Mouse (Mus musculus): ENCODE measurements at regions not wholly inside any gene's neighbourhood (a gene's known extent, or its start where the extent isn't known, plus 50 kb on each side); places are given as distances from the start of the nearest gene placed in this dataset.

DNA sequence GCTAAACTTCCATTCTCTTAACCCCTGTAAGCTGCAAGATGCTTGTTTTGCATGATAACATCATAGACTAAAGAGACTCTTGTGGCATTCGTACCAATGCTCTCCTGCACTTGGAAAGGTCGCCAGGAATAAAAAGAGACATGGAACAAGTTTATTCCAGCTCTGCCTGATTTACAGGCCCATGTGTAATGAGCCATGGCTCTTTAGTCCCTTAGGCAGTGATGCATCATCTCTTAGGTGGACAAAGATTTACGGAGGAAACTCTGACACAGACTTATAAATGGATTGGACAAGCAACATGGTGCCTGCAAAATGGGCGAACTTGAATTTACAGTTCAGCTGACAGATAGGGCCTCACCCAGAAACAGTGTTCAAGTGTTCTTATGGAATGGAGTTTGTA, 288.7 kb upstream of the BB014433 start:
- Histone ChIP-seq H3K27ac (ENCODE audit: insufficient read depth, low read length) (no peak overlapping the region), H3K4me3 (ENCODE audit: extremely low read depth, insufficient read depth, insufficient read length) (no peak overlapping the region), H3K27me3 (ENCODE audit: control insufficient read depth, insufficient read depth, low read length) (no peaks in the 10 kb centered on the region), H3K36me3 (ENCODE audit: control insufficient read depth, insufficient read depth, low read length) (no peaks in the 10 kb centered on the region), H3K4me1 (ENCODE audit: control insufficient read depth, insufficient read depth, insufficient read length) (no peaks in the 10 kb centered on the region)
- TF ChIP-seq CTCF (IDR thresholded peaks at IDR 0.05; ENCODE audit: extremely low read depth, insufficient read depth, insufficient read length, insufficient replicate concordance) = no peak
- TF ChIP-seq POLR2A (IDR thresholded peaks at IDR 0.05; ENCODE audit: low read depth, low read length) = no peak
- no peak for DNase-seq (ENCODE audit: low read depth in 1 of 2, low spot score in 2 of 2)
- 85% methylated on average over 4 of the region's 4 CpGs for WGBS

DNA sequence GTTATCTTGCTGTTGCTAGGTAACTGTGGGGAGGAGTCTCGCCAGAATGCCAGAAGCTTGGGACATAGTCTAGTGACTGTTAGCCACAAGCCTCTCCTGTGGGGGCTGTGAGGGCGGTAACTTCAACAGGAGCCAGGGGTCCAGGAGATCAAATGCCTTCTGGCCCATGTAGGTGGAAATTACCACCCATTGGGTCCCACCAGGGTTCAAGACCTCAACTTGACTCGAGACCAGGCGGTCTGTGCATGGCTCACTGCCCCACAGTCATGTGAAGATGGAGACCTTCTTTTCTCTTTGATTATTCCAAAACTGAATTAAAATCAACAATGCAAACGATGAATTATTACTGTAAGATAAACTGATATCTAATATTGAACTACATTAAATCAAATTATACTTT, 281.4 kb upstream of the BB014433 start:
- Histone ChIP-seq H3K27me3 (ENCODE audit: control insufficient read depth, insufficient read depth, low read length) (no peaks in the 10 kb centered on the region), H3K4me3 (ENCODE audit: extremely low read depth, insufficient read depth, insufficient read length) (no peak overlapping the region), H3K27ac (ENCODE audit: insufficient read depth, low read length) (no peak overlapping the region), H3K36me3 (ENCODE audit: control insufficient read depth, insufficient read depth, low read length) (no peaks in the 10 kb centered on the region), H3K4me1 (ENCODE audit: control insufficient read depth, insufficient read depth, insufficient read length) (no peaks in the 10 kb centered on the region)
- TF ChIP-seq CTCF (IDR thresholded peaks at IDR 0.05; ENCODE audit: extremely low read depth, insufficient read depth, insufficient read length, insufficient replicate concordance) (no peak), POLR2A (IDR thresholded peaks at IDR 0.05; ENCODE audit: low read depth, low read length) (no peak)
- 56% methylated on average over 5 of the region's 5 CpGs for WGBS
- DNase-seq (ENCODE audit: low read depth in 1 of 2, low spot score in 2 of 2) = no peak

DNA sequence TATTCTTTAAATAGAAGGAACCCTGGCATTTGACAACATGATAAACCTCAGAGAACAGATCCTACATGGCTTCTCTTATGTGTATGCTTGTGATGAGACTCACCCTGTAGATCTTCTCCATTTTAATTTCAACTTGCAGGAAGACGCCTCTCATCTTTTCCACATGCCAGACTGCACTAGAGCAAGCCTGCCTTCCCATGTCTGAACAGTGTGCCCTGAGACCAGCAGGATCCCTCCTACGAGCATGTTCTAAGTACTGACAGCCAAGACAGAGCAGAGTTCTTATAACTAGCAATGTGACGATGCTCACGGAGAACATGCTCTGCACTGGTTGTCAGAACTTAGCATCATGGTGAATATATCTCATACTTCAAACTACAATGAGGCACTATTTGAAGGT, 277.5 kb upstream of the BB014433 start:
- TF ChIP-seq CTCF (IDR thresholded peaks at IDR 0.05; ENCODE audit: extremely low read depth, insufficient read depth, insufficient read length, insufficient replicate concordance) (no peak), POLR2A (IDR thresholded peaks at IDR 0.05; ENCODE audit: low read depth, low read length) (no peak)

DNA sequence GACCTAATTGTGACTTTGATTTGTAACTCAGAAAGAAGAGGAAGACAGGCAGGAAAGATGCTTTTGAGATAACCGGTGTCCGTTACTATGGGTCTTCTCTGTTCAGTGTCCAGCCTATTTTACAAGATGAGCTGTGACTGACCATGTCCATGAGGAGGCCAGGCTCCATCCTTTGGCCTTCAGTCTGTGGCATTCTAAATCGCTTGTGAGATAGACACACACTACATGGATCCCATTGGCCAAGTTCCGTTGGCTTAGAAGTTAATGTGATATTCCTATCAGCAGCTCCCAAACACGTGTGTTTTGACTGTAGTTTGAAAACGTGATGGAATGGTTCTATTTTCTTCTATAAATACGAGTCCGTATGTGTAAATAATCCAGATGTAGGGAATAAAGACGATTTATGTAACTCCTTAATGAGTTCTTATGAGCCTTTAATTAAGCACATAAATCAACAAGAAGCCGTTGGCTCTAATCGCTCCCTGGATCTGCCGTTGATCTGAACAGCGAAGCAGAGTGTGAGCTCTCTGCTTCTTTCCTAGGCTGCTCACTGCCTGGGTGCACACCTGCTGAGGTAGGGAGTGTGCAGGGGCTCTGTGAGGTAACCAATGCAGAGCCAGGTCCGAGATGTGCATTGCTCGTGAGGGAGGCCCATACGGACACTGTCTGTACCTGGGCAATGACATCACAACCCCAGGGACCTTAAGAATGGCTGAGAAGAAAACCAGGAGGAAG, 272.4 kb upstream of the BB014433 start:
- Histone ChIP-seq H3K4me3 (ENCODE audit: extremely low read depth, insufficient read depth, insufficient read length) (no peak overlapping the region), H3K27me3 (ENCODE audit: control insufficient read depth, insufficient read depth, low read length) (no peaks in the 10 kb centered on the region), H3K27ac (ENCODE audit: insufficient read depth, low read length) (no peak overlapping the region), H3K36me3 (ENCODE audit: control insufficient read depth, insufficient read depth, low read length) (no peaks in the 10 kb centered on the region), H3K4me1 (ENCODE audit: control insufficient read depth, insufficient read depth, insufficient read length) (no peaks in the 10 kb centered on the region)
- no peak for DNase-seq (ENCODE audit: low read depth in 1 of 2, low spot score in 2 of 2)
- TF ChIP-seq CTCF (IDR thresholded peaks at IDR 0.05; ENCODE audit: extremely low read depth, insufficient read depth, insufficient read length, insufficient replicate concordance) = no peak
- no peak for TF ChIP-seq POLR2A (IDR thresholded peaks at IDR 0.05; ENCODE audit: low read depth, low read length)
- WGBS = 86% methylated on average over 16 of the region's 16 CpGs

More for the DNA sequence above, 277.5 kb upstream of the BB014433 start:
- no peaks in the 10 kb centered on the region for H3K27me3 ChIP-seq (ENCODE audit: control insufficient read depth, insufficient read depth, low read length)
- H3K4me3 ChIP-seq (ENCODE audit: extremely low read depth, insufficient read depth, insufficient read length) = no peak overlapping the region
- H3K27ac ChIP-seq (ENCODE audit: insufficient read depth, low read length) = no peak overlapping the region
- no peak for DNase-seq (ENCODE audit: low read depth in 1 of 2, low spot score in 2 of 2)
- WGBS = 78% methylated on average over 4 of the region's 4 CpGs
- H3K4me1 ChIP-seq (ENCODE audit: control insufficient read depth, insufficient read depth, insufficient read length) = no peaks in the 10 kb centered on the region
- H3K36me3 ChIP-seq (ENCODE audit: control insufficient read depth, insufficient read depth, low read length) = no peaks in the 10 kb centered on the region

DNA sequence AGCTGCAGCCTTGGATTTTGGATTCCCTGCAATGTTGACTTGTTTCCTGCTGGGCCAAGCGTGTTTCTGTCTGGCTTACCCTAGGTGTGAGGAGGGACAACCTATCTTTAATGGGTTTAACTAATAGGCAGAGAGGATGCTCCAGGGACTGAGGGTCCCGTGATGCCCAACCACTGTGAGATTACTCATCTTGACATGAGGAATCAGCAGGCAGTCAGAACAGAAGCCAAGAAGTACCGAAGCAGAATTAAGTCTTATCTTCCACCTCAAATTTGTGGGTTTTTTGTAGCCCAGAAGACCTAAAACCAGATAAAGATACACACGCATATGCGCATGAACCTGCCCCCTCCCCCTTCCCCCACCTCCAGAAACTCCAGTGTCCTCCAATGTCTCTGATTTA, 267.6 kb upstream of the BB014433 start:
- DNase-seq (ENCODE audit: low read depth in 1 of 2, low spot score in 2 of 2) = no peak
- Histone ChIP-seq H3K36me3 (ENCODE audit: control insufficient read depth, insufficient read depth, low read length) (no peaks in the 10 kb centered on the region), H3K27me3 (ENCODE audit: control insufficient read depth, insufficient read depth, low read length) (no peaks in the 10 kb centered on the region), H3K4me1 (ENCODE audit: control insufficient read depth, insufficient read depth, insufficient read length) (no peaks in the 10 kb centered on the region), H3K4me3 (ENCODE audit: extremely low read depth, insufficient read depth, insufficient read length) (no peak overlapping the region), H3K27ac (ENCODE audit: insufficient read depth, low read length) (no peak overlapping the region)
- TF ChIP-seq CTCF (IDR thresholded peaks at IDR 0.05; ENCODE audit: extremely low read depth, insufficient read depth, insufficient read length, insufficient replicate concordance) = no peak
- WGBS = 82% methylated on average over 5 of the region's 5 CpGs

DNA sequence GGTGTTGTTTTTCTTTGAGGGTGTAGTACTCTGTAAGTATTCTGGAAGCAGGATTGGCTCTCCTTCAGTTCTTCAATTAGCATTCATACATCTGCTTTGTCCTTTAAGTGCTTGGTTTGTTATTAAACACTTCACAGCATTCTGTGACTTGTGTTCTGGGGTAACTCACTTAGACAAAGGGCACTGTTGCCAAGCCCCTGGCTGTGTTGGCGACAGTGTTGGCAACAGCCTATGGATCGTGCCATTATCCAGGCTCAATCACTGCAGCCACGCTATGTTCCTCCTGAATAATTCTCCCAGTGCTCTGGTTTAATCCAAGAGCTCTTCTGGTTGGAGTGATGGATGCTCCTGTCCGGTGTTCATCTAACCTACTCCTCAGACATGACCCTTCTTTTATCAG, 265.6 kb upstream of the BB014433 start:
- Histone ChIP-seq H3K4me3 (ENCODE audit: extremely low read depth, insufficient read depth, insufficient read length) (no peak overlapping the region), H3K27me3 (ENCODE audit: control insufficient read depth, insufficient read depth, low read length) (no peaks in the 10 kb centered on the region), H3K36me3 (ENCODE audit: control insufficient read depth, insufficient read depth, low read length) (no peaks in the 10 kb centered on the region), H3K4me1 (ENCODE audit: control insufficient read depth, insufficient read depth, insufficient read length) (no peaks in the 10 kb centered on the region), H3K27ac (ENCODE audit: insufficient read depth, low read length) (no peak overlapping the region)
- TF ChIP-seq POLR2A (IDR thresholded peaks at IDR 0.05; ENCODE audit: low read depth, low read length) (no peak), CTCF (IDR thresholded peaks at IDR 0.05; ENCODE audit: extremely low read depth, insufficient read depth, insufficient read length, insufficient replicate concordance) (no peak)
- WGBS = 93% methylated on average over 4 of the region's 4 CpGs
- DNase-seq (ENCODE audit: low read depth in 1 of 2, low spot score in 2 of 2) = no peak

DNA sequence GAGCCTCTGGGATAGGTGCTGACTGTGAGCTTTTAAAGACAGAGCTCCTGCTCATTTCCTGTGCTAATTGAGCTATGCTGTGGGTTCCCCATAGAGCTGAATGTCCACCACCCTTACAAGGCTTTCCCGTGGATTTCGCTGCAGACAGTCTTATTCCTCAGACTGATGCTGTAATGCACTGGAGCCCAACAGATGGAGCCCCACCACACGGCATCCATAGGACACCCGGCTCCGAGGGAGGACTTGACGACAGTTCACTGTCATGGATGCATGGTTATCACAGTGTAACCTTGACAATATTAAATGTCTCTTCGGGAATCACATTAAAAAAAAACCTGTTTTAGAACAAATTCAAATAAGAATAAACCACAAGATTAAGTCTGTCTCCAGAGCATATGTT, 265.2 kb upstream of the BB014433 start:
- TF ChIP-seq CTCF (IDR thresholded peaks at IDR 0.05; ENCODE audit: extremely low read depth, insufficient read depth, insufficient read length, insufficient replicate concordance) = no peak
- no peak for TF ChIP-seq POLR2A (IDR thresholded peaks at IDR 0.05; ENCODE audit: low read depth, low read length)
- DNase-seq (ENCODE audit: low read depth in 1 of 2, low spot score in 2 of 2) = no peak
- H3K4me1 ChIP-seq (ENCODE audit: control insufficient read depth, insufficient read depth, insufficient read length) = no peaks in the 10 kb centered on the region
- H3K36me3 ChIP-seq (ENCODE audit: control insufficient read depth, insufficient read depth, low read length) = no peaks in the 10 kb centered on the region
- no peaks in the 10 kb centered on the region for H3K27me3 ChIP-seq (ENCODE audit: control insufficient read depth, insufficient read depth, low read length)
- H3K4me3 ChIP-seq (ENCODE audit: extremely low read depth, insufficient read depth, insufficient read length) = no peak overlapping the region
- H3K27ac ChIP-seq (ENCODE audit: insufficient read depth, low read length) = no peak overlapping the region
- WGBS = 81% methylated on average over 7 of the region's 7 CpGs

Measured in spleen, adult 2 months (tissue).